Mouse (Mus musculus): Measurements from ENCODE around the gene Glipr1l2. TPM values are rescaled to one million over a fixed set of nuclear protein-coding genes. Genes with fewer than 3 reads are reported as not detected.

Glipr1l2 gene
- total RNA-seq (2023), result not detected

GRCm38 (mm10) chr10:112083157-112083556 lies at the start of gene Glipr1l2:
Glipr1l2 (plus strand) TSS chr10:112083354.

GRCm38 (mm10) chr10:112059702-112060582 lies 23.2 kb upstream of the Glipr1l2 start, which contains the start of gene Glipr1l1:
Glipr1l1 (plus strand) TSS chr10:112060189.

Other genes starting within 250 kb of the Glipr1l2 start
- gene Krr1, start 110.7 kb upstream of the Glipr1l2 start, total RNA-seq (2023), result 10 to 100 TPM; 23.3 to 27.5 TPM
- gene Glipr1, start 80.7 kb upstream of the Glipr1l2 start, total RNA-seq (2023), result 100 to 1,000 TPM; 208 TPM
- not detected for gene Glipr1l1, start 23.2 kb upstream of the Glipr1l2 start, total RNA-seq (2023)
- gene Glipr1l3, start 77.0 kb downstream of the Glipr1l2 start, total RNA-seq (2023), result not detected
- gene Caps2, start 80.3 kb downstream of the Glipr1l2 start, total RNA-seq (2023), result not detected
- not detected for gene Kcnc2, start 187.8 kb downstream of the Glipr1l2 start, total RNA-seq (2023)

All from neutrophil, adult 83 days (primary cell).